Mouse (Mus musculus): ENCODE measurements around the gene Numb. TPM values are rescaled to one million over a fixed set of nuclear protein-coding genes. Genes with fewer than 3 reads are reported as not detected.

Gene Numb
- polyA plus RNA-seq, 1 experiment from 2014 or later: 30.1 TPM

GRCm38 (mm10) chr12:83926061-83926460 is 4.3 kb upstream of the Numb start:
- ATAC-seq (replicated peaks; ENCODE audit: low FRiP score, low TSS enrichment, low read depth) (no peak), DNase-seq (ENCODE audit: low spot score) (no peak)
- no peak overlapping the region for H3K4me3 ChIP-seq (ENCODE audit: low read depth, low read length)
- WGBS: 74% methylated on average over 2 of the region's 2 CpGs
- no peaks in the 10 kb centered on the region for H3K36me3 ChIP-seq (ENCODE audit: control insufficient read depth, insufficient read depth, low read length)
- H3K9ac ChIP-seq (ENCODE audit: low read length): no peak overlapping the region
- peaks cover 16% of the 10 kb centered on the region for H3K4me1 ChIP-seq (replicated peaks; ENCODE audit: control insufficient read depth, insufficient read depth, low read length)
- H3K4me2 ChIP-seq (ENCODE audit: low read length): no peak overlapping the region
- no peak overlapping the region for H3K27ac ChIP-seq (ENCODE audit: low read depth)
- no peaks in the 10 kb centered on the region for H3K9me3 ChIP-seq (ENCODE audit: control insufficient read depth, low read length)
- H3K27me3 ChIP-seq (replicated peaks; ENCODE audit: control insufficient read depth, insufficient read depth, low read length): no peaks in the 10 kb centered on the region

- WGBS: 55% methylated on average over 7 of the region's 7 CpGs
- no peak for ATAC-seq (replicated peaks; ENCODE audit: low FRiP score, low TSS enrichment, low read depth)
- no peak overlapping the region for H3K4me2 ChIP-seq (ENCODE audit: low read length)
Measured at GRCm38 (mm10) chr12:83925160-83925703, 3.5 kb upstream of the Numb start.

GRCm38 (mm10) chr12:83924332-83924731 is 2.6 kb upstream of the Numb start:
- H3K9me3 ChIP-seq (ENCODE audit: control insufficient read depth, low read length): no peaks in the 10 kb centered on the region
- H3K27ac ChIP-seq (ENCODE audit: low read depth): no peak overlapping the region
- DNase-seq (ENCODE audit: low spot score) (no peak), ATAC-seq (replicated peaks; ENCODE audit: low FRiP score, low TSS enrichment, low read depth) (no peak)
- no peaks in the 10 kb centered on the region for H3K27me3 ChIP-seq (replicated peaks; ENCODE audit: control insufficient read depth, insufficient read depth, low read length)
- H3K4me1 ChIP-seq (replicated peaks; ENCODE audit: control insufficient read depth, insufficient read depth, low read length): peaks cover 24% of the 10 kb centered on the region
- H3K9ac ChIP-seq (ENCODE audit: low read length): no peak overlapping the region
- no peak overlapping the region for H3K4me3 ChIP-seq (ENCODE audit: low read depth, low read length)
- H3K36me3 ChIP-seq (ENCODE audit: control insufficient read depth, insufficient read depth, low read length): no peaks in the 10 kb centered on the region
- WGBS: 61% methylated on average over 3 of the region's 3 CpGs
- H3K4me2 ChIP-seq (ENCODE audit: low read length): no peak overlapping the region

More at GRCm38 (mm10) chr12:83925160-83925703, 3.5 kb upstream of the Numb start:
- Histone ChIP-seq H3K4me3 (ENCODE audit: low read depth, low read length) (no peak overlapping the region), H3K27me3 (replicated peaks; ENCODE audit: control insufficient read depth, insufficient read depth, low read length) (no peaks in the 10 kb centered on the region), H3K9me3 (ENCODE audit: control insufficient read depth, low read length) (no peaks in the 10 kb centered on the region), H3K4me1 (replicated peaks; ENCODE audit: control insufficient read depth, insufficient read depth, low read length) (peaks cover 20% of the 10 kb centered on the region), H3K36me3 (ENCODE audit: control insufficient read depth, insufficient read depth, low read length) (no peaks in the 10 kb centered on the region), H3K27ac (ENCODE audit: low read depth) (no peak overlapping the region; the same call in 1 of the 2 replicates), H3K9ac (ENCODE audit: low read length) (no peak overlapping the region)
- DNase-seq (ENCODE audit: low spot score): no peak

- Histone ChIP-seq H3K36me3 (ENCODE audit: control insufficient read depth, insufficient read depth, low read length) (no peaks in the 10 kb centered on the region), H3K4me1 (replicated peaks; ENCODE audit: control insufficient read depth, insufficient read depth, low read length) (peaks cover 24% of the 10 kb centered on the region), H3K9ac (ENCODE audit: low read length) (no peak overlapping the region), H3K4me2 (ENCODE audit: low read length) (peak overlapping the region; percentile 58; the same call in 1 of the 2 replicates), H3K27me3 (replicated peaks; ENCODE audit: control insufficient read depth, insufficient read depth, low read length) (no peaks in the 10 kb centered on the region), H3K4me3 (ENCODE audit: low read depth, low read length) (no peak overlapping the region), H3K27ac (ENCODE audit: low read depth) (no peak overlapping the region), H3K9me3 (ENCODE audit: control insufficient read depth, low read length) (no peaks in the 10 kb centered on the region)
- DNase-seq (ENCODE audit: low spot score) (no peak), ATAC-seq (replicated peaks; ENCODE audit: low FRiP score, low TSS enrichment, low read depth) (no peak)
- 83% methylated on average over 1 of the region's 1 CpGs for WGBS
Measured at GRCm38 (mm10) chr12:83923486-83923859, 1.7 kb upstream of the Numb start.

DNA sequence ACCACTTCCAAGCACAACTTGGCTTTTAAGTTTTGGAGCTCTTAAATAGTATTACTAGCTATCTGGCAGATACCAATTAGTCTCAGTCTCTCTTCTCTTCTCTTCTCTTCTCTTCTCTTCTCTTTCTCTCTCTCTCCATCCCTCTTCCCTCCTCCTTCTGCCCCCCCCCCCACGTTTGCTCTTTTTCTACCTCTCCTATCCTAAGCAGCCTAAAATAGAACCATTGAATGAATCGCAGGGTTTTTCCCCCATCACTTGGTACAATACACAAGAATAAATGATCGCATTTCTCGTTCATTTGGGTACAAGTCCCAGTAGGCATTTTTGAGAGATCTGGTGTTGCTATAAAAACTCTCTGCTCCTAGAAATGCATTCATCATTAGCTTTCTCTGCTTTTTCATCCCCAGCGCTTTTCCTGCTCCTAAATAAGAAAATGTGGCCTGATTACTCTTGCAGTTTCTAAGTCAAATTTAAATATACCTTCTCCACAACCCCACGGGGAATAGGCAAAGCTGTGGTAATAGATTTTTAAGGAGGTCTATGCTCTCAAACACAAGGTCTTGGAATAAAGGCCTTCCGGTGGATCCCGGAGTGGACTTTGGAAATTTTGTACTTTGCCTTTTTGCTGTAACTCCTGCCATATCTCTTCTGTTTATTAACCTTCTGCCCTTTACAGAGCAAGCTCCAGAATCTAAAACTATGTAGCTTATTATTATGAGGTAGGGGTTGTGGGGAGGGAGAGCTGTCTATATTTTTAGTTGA is 1.2 kb upstream of the Numb start:
- 22% methylated on average over 8 of the region's 8 CpGs for WGBS
- Histone ChIP-seq H3K27me3 (replicated peaks; ENCODE audit: control insufficient read depth, insufficient read depth, low read length) (no peaks in the 10 kb centered on the region), H3K27ac (ENCODE audit: low read depth) (peak overlapping the region; percentile 89), H3K36me3 (ENCODE audit: control insufficient read depth, insufficient read depth, low read length) (no peaks in the 10 kb centered on the region), H3K9ac (ENCODE audit: low read length) (peak overlapping the region; percentile 74), H3K4me3 (ENCODE audit: low read depth, low read length) (peak overlapping the region; percentile 87), H3K4me1 (replicated peaks; ENCODE audit: control insufficient read depth, insufficient read depth, low read length) (peaks cover 21% of the 10 kb centered on the region), H3K9me3 (ENCODE audit: control insufficient read depth, low read length) (no peaks in the 10 kb centered on the region), H3K4me2 (ENCODE audit: low read length) (peak overlapping the region; percentile 58)
- ATAC-seq (replicated peaks; ENCODE audit: low FRiP score, low TSS enrichment, low read depth) (no peak), DNase-seq (ENCODE audit: low spot score) (no peak)

- H3K4me1 ChIP-seq (replicated peaks; ENCODE audit: control insufficient read depth, insufficient read depth, low read length): peaks cover 16% of the 10 kb centered on the region
- no peaks in the 10 kb centered on the region for H3K27me3 ChIP-seq (replicated peaks; ENCODE audit: control insufficient read depth, insufficient read depth, low read length)
- 0 out of 2 replicates have a peak, but pooled peaks cover 3% of the 10 kb centered on the region for H3K36me3 ChIP-seq (ENCODE audit: control insufficient read depth, insufficient read depth, low read length)
- ATAC-seq (replicated peaks; ENCODE audit: low FRiP score, low TSS enrichment, low read depth): no peak
- peak overlapping the region; percentile 69 for H3K4me2 ChIP-seq (ENCODE audit: low read length)
- H3K4me3 ChIP-seq (ENCODE audit: low read depth, low read length): peak overlapping the region; percentile 87
- H3K9me3 ChIP-seq (ENCODE audit: control insufficient read depth, low read length): no peaks in the 10 kb centered on the region
- WGBS: under 1% methylated on average over 31 of the region's 31 CpGs
- DNase-seq (ENCODE audit: low spot score): peak; percentile 67
- H3K27ac ChIP-seq (ENCODE audit: low read depth): peak overlapping the region; percentile 86
- H3K9ac ChIP-seq (ENCODE audit: low read length): peak overlapping the region; percentile 86
Measured at GRCm38 (mm10) chr12:83920721-83921441, 853 bp downstream of the Numb start.

DNA sequence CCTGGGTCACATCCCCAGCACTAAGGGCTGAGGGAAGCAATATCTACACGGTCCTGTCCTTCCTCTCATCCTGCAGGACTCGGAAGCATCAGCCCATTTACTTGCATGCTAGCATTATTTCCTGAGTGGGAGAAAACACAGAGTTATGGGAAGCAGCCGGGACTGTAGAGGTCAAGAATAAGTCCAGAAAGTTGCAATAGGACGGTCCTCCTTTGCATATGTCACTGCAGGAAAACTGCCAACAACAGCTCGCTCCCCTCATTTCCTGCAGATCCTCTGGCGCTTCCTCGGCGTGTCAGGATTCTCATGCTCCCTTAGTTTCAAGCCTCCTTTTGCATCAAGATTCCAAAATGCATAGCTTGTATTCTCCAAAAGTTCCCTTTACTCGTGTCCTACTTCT is 4.8 kb downstream of the Numb start:
- H3K4me1 ChIP-seq (replicated peaks; ENCODE audit: control insufficient read depth, insufficient read depth, low read length): peaks cover 8% of the 10 kb centered on the region
- ATAC-seq (replicated peaks; ENCODE audit: low FRiP score, low TSS enrichment, low read depth): no peak
- no peak overlapping the region for H3K27ac ChIP-seq (ENCODE audit: low read depth)
- no peak overlapping the region for H3K4me3 ChIP-seq (ENCODE audit: low read depth, low read length)
- H3K9me3 ChIP-seq (ENCODE audit: control insufficient read depth, low read length): no peaks in the 10 kb centered on the region
- WGBS: 66% methylated on average over 9 of the region's 9 CpGs
- no peak overlapping the region for H3K4me2 ChIP-seq (ENCODE audit: low read length)
- no peak for DNase-seq (ENCODE audit: low spot score)
- 0 out of 2 replicates have a peak, but pooled peaks cover 9% of the 10 kb centered on the region for H3K36me3 ChIP-seq (ENCODE audit: control insufficient read depth, insufficient read depth, low read length)
- H3K9ac ChIP-seq (ENCODE audit: low read length): no peak overlapping the region
- H3K27me3 ChIP-seq (replicated peaks; ENCODE audit: control insufficient read depth, insufficient read depth, low read length): no peaks in the 10 kb centered on the region

- DNase-seq (ENCODE audit: low spot score): no peak
- WGBS: 81% methylated on average over 1 of the region's 1 CpGs
- no peak overlapping the region for H3K9ac ChIP-seq (ENCODE audit: low read length)
- no peak overlapping the region for H3K27ac ChIP-seq (ENCODE audit: low read depth)
- no peak for ATAC-seq (replicated peaks; ENCODE audit: low FRiP score, low TSS enrichment, low read depth)
- no peaks in the 10 kb centered on the region for H3K9me3 ChIP-seq (ENCODE audit: control insufficient read depth, low read length)
- no peaks in the 10 kb centered on the region for H3K27me3 ChIP-seq (replicated peaks; ENCODE audit: control insufficient read depth, insufficient read depth, low read length)
- H3K36me3 ChIP-seq (ENCODE audit: control insufficient read depth, insufficient read depth, low read length): 0 out of 2 replicates have a peak, but pooled peaks cover 9% of the 10 kb centered on the region
- H3K4me2 ChIP-seq (ENCODE audit: low read length): no peak overlapping the region
- no peak overlapping the region for H3K4me3 ChIP-seq (ENCODE audit: low read depth, low read length)
- H3K4me1 ChIP-seq (replicated peaks; ENCODE audit: control insufficient read depth, insufficient read depth, low read length): peaks cover 3% of the 10 kb centered on the region; the same call in 1 of the 2 replicates
Measured at GRCm38 (mm10) chr12:83914797-83915196, 6.9 kb downstream of the Numb start.
